In genomic region chr5:121574145-121574544, GRCm38 (mm10) we compare ENCODE assay signal across 21 mouse cellular contexts. TPM values are rescaled to one million over a fixed set of nuclear protein-coding genes. Genes with fewer than 3 reads are reported as not detected.
DNase-seq lines count a peak whose midpoint lies in the region; ATAC-seq lines count a peak whose summit lies in the region.
"Had no signal": no experiment of that assay in that cellular context is flagged by ENCODE, and none has a peak within 500 bp of the region (broad histone marks: within the 10 kb centered on the region; RNA-seq: fewer than 3 reads in every experiment).

No protein-coding gene starts in this region.

- DNase-seq in spleen, postnatal 36 days (ENCODE audit: low spot score in 2 of 2), result peak; percentile 45 to 57
- no peak for DNase-seq in spleen, postnatal 4 days (ENCODE audit: low spot score in 2 of 2)
- DNase-seq in thymus, adult 18-20 months, result peak; percentile 16 to 61
- peak; percentile 65 for DNase-seq in thymus, postnatal 14 days
- DNase-seq in limb, embryonic 10.5 days (ENCODE audit: low spot score), result no peak
- DNase-seq in cerebellum, adult 11-12 months, result no peak
- DNase-seq: adrenal gland, postnatal 10 days; cerebellum, adult 11 months; cerebellum, postnatal 10 days; gastrocnemius, adult 2 months; gastrocnemius, postnatal 25 days; heart, postnatal 4 days had no signal

- no peaks in the 10 kb centered on the region for H3K4me1 ChIP-seq in midbrain, embryonic 15.5 days
- no peaks in the 10 kb centered on the region for H3K4me1 ChIP-seq in limb, embryonic 10.5 days
- H3K4me1 ChIP-seq: embryonic facial prominence, embryonic 10.5 days; hindbrain, embryonic 12.5 days had no signal

- no peaks in the 10 kb centered on the region for H3K9me3 ChIP-seq in midbrain, embryonic 15.5 days
- H3K9me3 ChIP-seq in limb, embryonic 10.5 days (replicated peaks), result no peaks in the 10 kb centered on the region
- H3K9me3 ChIP-seq: embryonic facial prominence, embryonic 10.5 days; G1E; heart, embryonic 13.5 days; hindbrain, embryonic 12.5 days had no signal

- H3K27me3 ChIP-seq in midbrain, embryonic 15.5 days (replicated peaks), result no peaks in the 10 kb centered on the region
- H3K27me3 ChIP-seq in limb, embryonic 10.5 days (ENCODE audit: low read depth, poor library complexity, severe bottlenecking), result no peaks in the 10 kb centered on the region
- H3K27me3 ChIP-seq: heart, embryonic 13.5 days; hindbrain, embryonic 12.5 days had no signal

- 88% methylated on average over 13 of the region's 13 CpGs for WGBS in midbrain, embryonic 15.5 days
- WGBS in limb, embryonic 10.5 days, result 91% methylated on average over 13 of the region's 13 CpGs

- no peak overlapping the region for H3K4me3 ChIP-seq in midbrain, embryonic 15.5 days
- no peak overlapping the region for H3K4me3 ChIP-seq in limb, embryonic 10.5 days
- H3K4me3 ChIP-seq: embryonic facial prominence, embryonic 10.5 days; gastrocnemius, adult 2 months; heart, embryonic 13.5 days; hindbrain, embryonic 12.5 days had no signal

- H3K4me2 ChIP-seq in midbrain, embryonic 15.5 days, result no peak overlapping the region
- H3K4me2 ChIP-seq: heart, embryonic 13.5 days; hindbrain, embryonic 12.5 days had no signal

- no peak overlapping the region for H3K27ac ChIP-seq in midbrain, embryonic 15.5 days
- no peak overlapping the region for H3K27ac ChIP-seq in limb, embryonic 10.5 days
- H3K27ac ChIP-seq: embryonic facial prominence, embryonic 10.5 days; gastrocnemius, adult 2 months; heart, embryonic 13.5 days; hindbrain, embryonic 12.5 days had no signal

- ATAC-seq in midbrain, embryonic 15.5 days (replicated peaks), result no peak
- ATAC-seq: forebrain, embryonic 14.5 days; hindbrain, embryonic 16.5 days had no signal

- H3K36me3 ChIP-seq in midbrain, embryonic 15.5 days (replicated peaks), result peaks cover 6% of the 10 kb centered on the region; the same call in 1 of the 2 replicates
- H3K36me3 ChIP-seq in limb, embryonic 10.5 days, result peaks cover 97% of the 10 kb centered on the region

- no peak overlapping the region for H3K9ac ChIP-seq in midbrain, embryonic 15.5 days
- H3K9ac ChIP-seq: heart, embryonic 13.5 days; hindbrain, embryonic 12.5 days had no signal

RNA-seq across cellular contexts. Expression of gene Aldh2, which starts 19.5 kb away (rescaled TPM):
- polyA plus RNA-seq in midbrain, embryonic 15.5 days (2015; fragmentation: Nextera tagmentation; extraction: Ambion mirVana), result 121 and 123 TPM in 2 replicates
- polyA plus RNA-seq in limb, embryonic 10.5 days (2016; fragmentation: Nextera tagmentation; extraction: Ambion mirVana), result 153 and 163 TPM in 2 replicates

RNA-seq across cellular contexts. Expression of gene Mapkapk5, which starts 28.4 kb away (rescaled TPM):
- 67.5 and 67.7 TPM in 2 replicates for polyA plus RNA-seq in midbrain, embryonic 15.5 days (2015; fragmentation: Nextera tagmentation; extraction: Ambion mirVana)
- polyA plus RNA-seq in limb, embryonic 10.5 days (2016; fragmentation: Nextera tagmentation; extraction: Ambion mirVana), result 50.3 and 60.3 TPM in 2 replicates

RNA-seq across cellular contexts. Expression of gene Adam1a, which starts 28.9 kb away (rescaled TPM):
- 5.8 and 7.3 TPM in 2 replicates for polyA plus RNA-seq in midbrain, embryonic 15.5 days (2015; fragmentation: Nextera tagmentation; extraction: Ambion mirVana)
- polyA plus RNA-seq in limb, embryonic 10.5 days (2016; fragmentation: Nextera tagmentation; extraction: Ambion mirVana), result 0.90 and 1.3 TPM in 2 replicates

RNA-seq across cellular contexts. Expression of gene Gm42878, which starts 28.9 kb away (rescaled TPM):
- polyA plus RNA-seq in midbrain, embryonic 15.5 days (2015; fragmentation: Nextera tagmentation; extraction: Ambion mirVana), result 0.47 TPM in 1 of 2 replicates, not detected in the other
- polyA plus RNA-seq in limb, embryonic 10.5 days (2016; fragmentation: Nextera tagmentation; extraction: Ambion mirVana), result not detected in 2 replicates
- polyA plus RNA-seq: embryonic facial prominence, embryonic 10.5 days; embryonic facial prominence, embryonic 14.5 days; forebrain, embryonic 14.5 days; G1E; heart, embryonic 13.5 days; heart, postnatal 0 days; hindbrain, embryonic 12.5 days; hindbrain, embryonic 16.5 days had no signal

RNA-seq across cellular contexts. Expression of gene Acad12, which starts 44.6 kb away (rescaled TPM):
- 1.7 and 1.8 TPM in 2 replicates for polyA plus RNA-seq in midbrain, embryonic 15.5 days (2015; fragmentation: Nextera tagmentation; extraction: Ambion mirVana)
- polyA plus RNA-seq in limb, embryonic 10.5 days (2016; fragmentation: Nextera tagmentation; extraction: Ambion mirVana), result 2.6 and 3.5 TPM in 2 replicates

Comparison
In these comparisons a context has a peak if more than half of its experiments do, and no peak if none do; other contexts are left out.
1. DNase-seq: peak in spleen, postnatal 36 days (2 of 2), thymus, adult 18-20 months (2 of 2) and thymus, postnatal 14 days (single experiment); none in spleen, postnatal 4 days (0 of 2), limb, embryonic 10.5 days (single experiment) and cerebellum, adult 11-12 months (single experiment).